Mouse (Mus musculus) kidney, adult 10 weeks (tissue): ENCODE results near the gene Nrxn1. TPM values are rescaled to one million over a fixed set of nuclear protein-coding genes. Genes with fewer than 3 reads are reported as not detected.

Experiments
- polyA plus RNA-seq: library from polyadenylated mRNA; stranded (reverse); fragments of 350-450 nt; fragmentation: Illumina TruSeq; extraction: RNeasy Lipid Tissue Mini Kit (QIAGEN cat#74804); gene quantifications from one replicate; pipeline ENCODE4 v1.2.3, GENCODE M21; 2014; ENCODE audit warnings: low read depth, low replicate concordance

Nrxn1 gene
- polyA plus RNA-seq = 0.32 TPM

DNA sequence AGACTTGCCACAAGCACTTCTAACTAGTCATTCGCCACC, at the start of gene Nrxn1:
Gene Nrxn1 (minus strand): TSS at position 30 of the 39 bp plus-strand sequence.

